Mouse (Mus musculus) forebrain, postnatal 0 days (tissue): ENCODE results near the gene Itch. TPM values are rescaled to one million over a fixed set of nuclear protein-coding genes. Genes with fewer than 3 reads are reported as not detected.
A peak's percentile ranks its signal among the peaks of the same experiment; 100 is the strongest.
"Not testable (repeated sequence)": the region's sequence is repeated elsewhere in the genome, so short reads cannot be mapped to it uniquely, and the experiment has no call there.

Experiments used
- ATAC-seq: fragments of 200-750 bp; cut with Nextera tagmentation; 2 replicates; pipeline ENCODE4 v1.8.0; 2017; ENCODE audit warnings: mild to moderate bottlenecking, moderate library complexity
- DNase-seq: peaks from one replicate; pipeline ENCODE4 v3.0.0-alpha.2; 2015
- H3K27ac ChIP-seq: fragments of 300-500 bp; sonication (generic); 2 replicates; pipeline ENCODE4 v1.5.1; 2014; ENCODE audit warnings: low read depth, mild to moderate bottlenecking, antibody characterized with exemption, low read length, moderate library complexity, mixed read lengths
- H3K27me3 ChIP-seq: fragments of 300-500 bp; sonication (generic); 2 replicates; pipeline ENCODE4 v1.6.1; 2014; ENCODE audit warnings: mild to moderate bottlenecking, low read length, mixed read lengths; ENCODE audit not compliant: insufficient read depth
- H3K36me3 ChIP-seq: fragments of 300-500 bp; sonication (generic); 2 replicates; pipeline ENCODE4 v1.6.1; 2014; ENCODE audit warnings: mild to moderate bottlenecking, moderate library complexity; ENCODE audit not compliant: insufficient read depth
- H3K4me1 ChIP-seq: fragments of 300-500 bp; sonication (generic); 2 replicates; pipeline ENCODE4 v1.6.1; 2014; ENCODE audit warnings: antibody characterized with exemption; ENCODE audit not compliant: insufficient read depth
- H3K4me2 ChIP-seq: fragments of 300-500 bp; sonication (generic); 2 replicates; pipeline ENCODE4 v1.6.1; 2014; ENCODE audit warnings: low read depth, mild to moderate bottlenecking, moderate library complexity
- H3K4me3 ChIP-seq: fragments of 300-500 bp; sonication (generic); 2 replicates; pipeline ENCODE4 v1.5.1; 2014; ENCODE audit warnings: low read depth, low read length, mixed read lengths
- H3K9ac ChIP-seq: fragments of 300-500 bp; sonication (generic); 2 replicates; pipeline ENCODE4 v1.6.1; 2014; ENCODE audit warnings: mild to moderate bottlenecking
- H3K9me3 ChIP-seq: fragments of 300-500 bp; sonication (generic); 2 replicates; pipeline ENCODE4 v1.6.1; 2016; ENCODE audit warnings: low read length
- CTCF ChIP-seq: sonication (generic); IDR thresholded peaks from 2 replicates; pipeline ENCODE4 v1.5.1; 2016; ENCODE audit warnings: antibody characterized with exemption, control low read depth, low read depth
- WGBS: fragments of 180-500 bp; shearing (Covaris S2); extraction: QIAGEN DNeasy Blood & Tissue Kit; methylation state at CpG from one replicate; pipeline ENCODE4 v1.1.7; 2014; 5-methylcytosine and 5-hydroxymethylcytosine counted together
- polyA plus RNA-seq: library from polyadenylated mRNA; unstranded; fragments of >200 nt; fragmentation: Nextera tagmentation; extraction: Ambion mirVana; gene quantifications from 2 replicates; pipeline ENCODE4 v1.2.1, GENCODE M21; 2015
- total RNA-seq: library from RNA; depleted of rRNA; stranded (reverse); fragments of >200 nt; gene quantifications from 2 replicates; pipeline ENCODE4 v1.2.3, GENCODE M21; 2014

Gene Itch
- total and polyA plus RNA-seq, 2 experiments from 2014 or later: 17.4 to 49.5 TPM

DNA sequence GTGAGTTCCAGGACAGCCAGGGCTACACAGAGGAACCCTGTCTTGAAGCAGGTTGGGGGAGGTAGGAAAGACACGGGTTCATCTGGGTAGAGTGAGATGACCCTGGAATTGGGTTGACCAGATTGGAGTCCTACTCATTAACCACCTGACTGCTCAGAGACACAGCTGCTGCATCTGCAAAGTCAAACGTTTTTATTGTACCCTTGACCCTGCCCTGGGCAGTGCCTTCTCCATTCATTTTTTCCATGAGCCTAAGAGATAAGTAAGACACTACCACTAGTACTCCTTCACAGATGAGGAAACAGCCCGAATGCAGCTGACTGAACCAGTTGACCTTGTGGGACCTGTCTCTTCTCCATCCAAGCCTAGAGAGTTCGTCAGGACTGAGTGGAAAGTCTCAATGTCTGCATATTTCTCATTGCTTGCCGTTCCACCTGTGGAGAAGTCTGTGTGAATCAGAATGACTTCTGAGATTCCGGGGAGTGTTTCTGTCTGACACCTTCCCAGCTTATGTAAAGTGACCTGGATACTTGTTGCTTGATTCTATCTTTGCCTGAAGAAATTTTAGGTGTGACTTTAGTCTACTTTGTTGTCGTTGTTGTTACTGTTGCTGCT lies 18.0 kb upstream of the Itch start:
- TF ChIP-seq CTCF: no peak
- 77% methylated on average over 7 of the region's 7 CpGs for WGBS
- H3K9me3 ChIP-seq: no peaks in the 10 kb centered on the region
- no peak overlapping the region for H3K27ac ChIP-seq
- no peaks in the 10 kb centered on the region for H3K4me1 ChIP-seq
- ATAC-seq (no peak), DNase-seq (no peak)
- no peaks in the 10 kb centered on the region for H3K27me3 ChIP-seq
- H3K9ac ChIP-seq: no peak overlapping the region
- H3K4me2 ChIP-seq: no peak overlapping the region
- no peak overlapping the region for H3K4me3 ChIP-seq
- no peaks in the 10 kb centered on the region for H3K36me3 ChIP-seq

DNA sequence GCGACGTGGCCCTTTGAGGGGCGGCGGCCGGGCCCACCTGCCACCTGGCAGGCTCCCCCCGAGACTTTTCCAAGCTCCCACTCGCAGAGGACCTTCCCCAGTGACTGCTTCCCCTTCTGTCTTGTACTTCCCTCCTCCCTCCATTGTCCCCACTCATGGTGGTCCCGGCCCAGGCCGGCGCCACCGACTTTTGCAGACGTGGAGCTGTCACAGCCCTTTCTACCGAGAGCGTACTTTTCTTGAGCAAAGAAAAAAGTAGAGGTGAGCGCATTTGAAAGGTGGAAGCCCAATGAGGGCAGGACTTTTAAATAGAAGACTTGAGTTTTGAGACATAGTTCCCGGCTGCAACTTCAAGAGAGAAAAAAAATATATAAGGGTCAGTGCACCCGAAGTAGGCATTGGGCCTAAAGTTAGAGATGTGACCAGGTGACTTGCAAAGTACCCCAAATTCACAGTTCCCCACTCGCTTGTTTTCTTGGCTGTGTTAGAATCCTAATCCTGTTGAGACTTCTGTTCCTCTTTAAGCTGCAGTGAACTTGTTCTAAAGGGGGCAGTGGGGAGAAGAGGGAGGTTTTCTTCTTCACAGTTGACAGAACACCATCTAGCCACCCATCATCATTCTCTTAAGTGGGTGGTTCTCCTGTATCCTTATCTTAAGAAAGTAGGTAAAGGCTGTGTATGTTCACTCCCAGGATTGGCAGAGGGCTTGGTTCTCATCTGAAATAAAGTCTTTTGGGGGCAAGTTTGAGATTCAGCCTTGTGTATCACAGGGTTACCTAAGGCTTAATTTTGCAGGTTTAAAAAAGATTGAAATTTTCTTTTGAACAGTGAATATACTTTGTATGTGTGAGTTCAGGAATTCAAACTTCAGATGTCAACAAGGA lies 910 bp downstream of the Itch start:
- WGBS: 1% methylated on average over 15 of the region's 18 CpGs
- ATAC-seq: peak; percentile 33
- no peaks in the 10 kb centered on the region for H3K27me3 ChIP-seq

DNA sequence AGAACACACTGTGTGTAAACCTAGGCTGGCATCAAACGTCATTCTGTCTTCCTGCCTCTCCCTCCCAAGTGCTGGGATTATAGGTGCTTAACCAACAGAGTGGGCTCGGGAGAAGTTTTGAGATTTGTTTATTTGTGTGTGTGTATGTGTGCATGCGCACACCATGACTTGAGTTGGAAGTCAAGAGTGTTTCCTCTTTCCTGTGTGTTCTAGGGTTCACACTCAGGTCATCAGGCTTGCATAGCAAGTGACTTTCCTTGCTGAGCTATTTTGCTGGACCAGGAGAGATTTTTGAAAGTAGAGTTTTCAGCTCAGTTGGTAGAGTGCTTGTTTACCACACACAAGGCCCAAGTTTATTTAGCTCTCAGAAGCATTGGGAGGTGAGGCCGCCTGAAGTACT lies 1.8 kb downstream of the Itch start:
- H3K27me3 ChIP-seq: no peaks in the 10 kb centered on the region
- peak overlapping the region; percentile 68; the same call in 1 of the 2 replicates for H3K4me2 ChIP-seq
- WGBS: 76% methylated on average over 4 of the region's 4 CpGs
- no peak overlapping the region for H3K4me3 ChIP-seq
- ATAC-seq: no peak
- no peak overlapping the region for H3K27ac ChIP-seq
- H3K9ac ChIP-seq: no peak overlapping the region
- DNase-seq: no peak
- no peaks in the 10 kb centered on the region for H3K9me3 ChIP-seq
- H3K36me3 ChIP-seq: peaks cover 10% of the 10 kb centered on the region
- H3K4me1 ChIP-seq: peaks cover 19% of the 10 kb centered on the region
- TF ChIP-seq CTCF: no peak

More for the DNA sequence above, 910 bp downstream of the Itch start:
- TF ChIP-seq CTCF: no peak
- H3K27ac ChIP-seq: peak overlapping the region; percentile 90
- peak overlapping the region; percentile 80 for H3K9ac ChIP-seq
- H3K36me3 ChIP-seq: peaks cover 8% of the 10 kb centered on the region
- peaks cover 19% of the 10 kb centered on the region for H3K4me1 ChIP-seq
- H3K9me3 ChIP-seq: no peaks in the 10 kb centered on the region
- H3K4me2 ChIP-seq: peak overlapping the region; percentile 68
- peak overlapping the region; percentile 83 for H3K4me3 ChIP-seq
- peak; percentile 45 for DNase-seq

DNA sequence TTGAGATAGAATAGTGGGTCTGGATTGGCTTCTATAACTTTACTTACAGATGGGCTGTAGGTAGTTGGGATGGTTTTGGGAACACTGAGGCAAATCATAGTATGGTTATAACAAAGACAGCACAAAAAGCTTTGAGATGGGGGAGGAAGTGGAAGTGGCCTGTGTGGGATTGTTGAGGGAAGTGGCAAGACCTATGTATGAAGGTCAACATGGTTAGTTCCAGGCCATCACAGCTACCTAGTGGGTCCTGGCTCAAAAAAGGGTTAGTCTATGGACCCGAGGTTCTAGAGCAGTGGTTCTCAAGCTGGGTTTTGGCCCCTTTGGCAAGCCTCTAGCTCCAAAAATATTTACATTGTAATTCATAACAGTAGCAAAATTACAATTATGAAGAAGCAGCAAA lies 2.2 kb downstream of the Itch start:
- H3K36me3 ChIP-seq: peaks cover 14% of the 10 kb centered on the region
- no peak overlapping the region for H3K9ac ChIP-seq
- no peak overlapping the region for H3K27ac ChIP-seq
- H3K4me2 ChIP-seq: 0 out of 2 replicates have a peak overlapping the region, but pooled peaks have one; percentile 68
- no peak overlapping the region for H3K4me3 ChIP-seq
- no peaks in the 10 kb centered on the region for H3K27me3 ChIP-seq
- WGBS: 86% methylated on average over 1 of the region's 1 CpGs
- H3K9me3 ChIP-seq: no peaks in the 10 kb centered on the region
- peaks cover 19% of the 10 kb centered on the region for H3K4me1 ChIP-seq
- no peak for TF ChIP-seq CTCF
- DNase-seq (no peak), ATAC-seq (no peak)

DNA sequence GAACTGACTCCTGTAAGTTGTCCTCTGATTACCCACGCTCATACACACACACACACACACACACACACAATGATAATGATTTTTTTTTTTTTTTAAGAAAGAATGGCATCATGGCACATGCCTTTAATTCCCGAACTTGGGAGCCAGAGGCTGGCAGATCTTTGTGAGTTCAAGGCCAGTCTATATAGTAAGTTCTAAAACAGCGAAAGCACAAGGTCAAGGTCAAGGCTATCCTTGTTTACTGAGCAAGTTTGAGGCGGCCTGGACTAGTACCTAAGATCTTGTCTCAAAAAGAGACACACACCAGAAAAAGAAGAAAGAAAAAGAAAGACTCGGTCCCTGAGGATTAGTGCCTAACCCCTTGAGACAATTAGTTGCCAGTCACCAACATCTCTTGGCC lies 7.7 kb downstream of the Itch start:
- Histone ChIP-seq H3K9ac (no peak overlapping the region), H3K4me1 (no peaks in the 10 kb centered on the region), H3K36me3 (peaks cover 52% of the 10 kb centered on the region), H3K4me3 (no peak overlapping the region), H3K27ac (no peak overlapping the region), H3K9me3 (no peaks in the 10 kb centered on the region), H3K4me2 (no peak overlapping the region), H3K27me3 (no peaks in the 10 kb centered on the region)
- DNase-seq (no peak), ATAC-seq (no peak)
- no peak for TF ChIP-seq CTCF
- 89% methylated on average over 5 of the region's 5 CpGs for WGBS

DNA sequence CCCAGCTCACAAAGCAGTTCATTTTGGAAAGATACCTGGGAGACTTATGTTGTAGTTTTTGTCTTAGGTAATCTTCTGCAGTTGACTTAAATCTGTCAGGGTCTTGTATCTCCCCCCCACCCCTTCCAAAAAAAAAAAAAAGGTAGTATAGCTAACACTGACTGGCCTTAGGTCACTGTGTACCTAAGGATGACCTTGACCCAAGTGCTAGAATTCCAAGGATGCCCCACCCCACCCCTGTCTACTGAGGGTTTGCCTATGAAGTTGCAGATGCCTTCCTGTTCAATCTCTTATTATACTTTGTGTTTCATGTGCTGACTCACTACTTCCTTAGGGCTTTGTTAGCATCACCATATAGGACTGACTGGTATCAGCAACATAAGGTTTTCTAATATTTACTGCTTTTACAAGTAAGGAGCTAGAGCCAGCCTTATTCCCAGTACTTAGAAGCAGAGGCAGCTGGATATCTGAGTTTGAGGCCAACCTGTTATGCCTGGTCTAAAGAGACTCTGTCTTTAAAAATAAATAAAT lies 8.8 kb downstream of the Itch start:
- Histone ChIP-seq H3K4me1 (no peaks in the 10 kb centered on the region), H3K4me3 (no peak overlapping the region), H3K4me2 (no peak overlapping the region), H3K27ac (no peak overlapping the region), H3K27me3 (no peaks in the 10 kb centered on the region), H3K36me3 (peaks cover 61% of the 10 kb centered on the region), H3K9ac (no peak overlapping the region), H3K9me3 (no peaks in the 10 kb centered on the region)
- no peak for DNase-seq
- TF ChIP-seq CTCF: no peak
- ATAC-seq: no peak

DNA sequence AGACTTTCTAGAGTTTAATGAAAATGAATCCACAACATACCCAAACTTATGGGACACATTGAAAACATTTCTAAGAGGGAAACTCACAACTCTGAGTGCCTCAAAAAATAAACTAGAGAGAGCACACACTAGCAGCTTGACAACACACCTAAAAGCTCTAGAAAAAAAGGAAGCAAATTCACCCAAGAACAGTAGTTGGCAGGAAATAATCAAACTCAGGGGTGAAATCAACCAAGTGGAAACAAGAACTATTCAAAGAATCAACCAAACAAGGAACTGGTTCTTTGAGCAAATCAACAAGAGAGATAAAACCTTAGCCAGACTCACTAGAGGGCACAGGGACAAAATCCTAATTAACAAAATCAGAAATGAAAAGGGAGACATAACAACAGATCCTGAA lies 16.0 kb downstream of the Itch start:
- H3K36me3 ChIP-seq: peaks cover 27% of the 10 kb centered on the region
- DNase-seq, H3K9me3 ChIP-seq, H3K27ac ChIP-seq, H3K27me3 ChIP-seq, H3K9ac ChIP-seq, ATAC-seq, H3K4me1 ChIP-seq, H3K4me3 ChIP-seq, H3K4me2 ChIP-seq: not testable (repeated sequence)
